Mouse (Mus musculus) liver, postnatal 0 days (tissue): ENCODE measurements around the gene Cbr2. TPM values are rescaled to one million over a fixed set of nuclear protein-coding genes. Genes with fewer than 3 reads are reported as not detected.

Experiments
- ATAC-seq: fragments of 200-750 bp; cut with Nextera tagmentation; 2 replicates; pipeline ENCODE4 v1.8.0; 2017; ENCODE audit warnings: mild to moderate bottlenecking, moderate library complexity
- DNase-seq: peaks from one replicate; pipeline ENCODE4 v3.0.0-alpha.2; 2016
- H3K27ac ChIP-seq: fragments of 300-500 bp; sonication (generic); 2 replicates; pipeline ENCODE4 v1.5.1; 2014; ENCODE audit warnings: antibody characterized with exemption, moderate library complexity, mild to moderate bottlenecking, low read depth
- H3K27me3 ChIP-seq: fragments of 300-500 bp; sonication (generic); 2 replicates; pipeline ENCODE4 v1.6.1; 2014; ENCODE audit warnings: low read length, control low read depth, mixed read lengths; ENCODE audit not compliant: insufficient read depth
- H3K36me3 ChIP-seq: fragments of 300-500 bp; sonication (generic); replicated peaks from 2 replicates; pipeline ENCODE4 v1.6.1; 2014; ENCODE audit warnings: mild to moderate bottlenecking, control low read depth, low read length, moderate library complexity, mixed read lengths; ENCODE audit not compliant: insufficient read depth
- H3K4me1 ChIP-seq: fragments of 300-500 bp; sonication (generic); 2 replicates; pipeline ENCODE4 v1.6.1; 2014; ENCODE audit warnings: antibody characterized with exemption, mild to moderate bottlenecking, control low read depth; ENCODE audit not compliant: insufficient read depth
- H3K4me2 ChIP-seq: fragments of 300-500 bp; sonication (generic); 2 replicates; pipeline ENCODE4 v1.6.1; 2014; ENCODE audit warnings: low read depth, mild to moderate bottlenecking, low read length, moderate library complexity, mixed read lengths
- H3K4me3 ChIP-seq: fragments of 300-500 bp; sonication (generic); 2 replicates; pipeline ENCODE4 v1.5.1; 2014; ENCODE audit warnings: low read depth, low read length
- H3K9ac ChIP-seq: fragments of 300-500 bp; sonication (generic); replicated peaks from 2 replicates; pipeline ENCODE4 v1.6.1; 2014; ENCODE audit warnings: mild to moderate bottlenecking, moderate library complexity
- H3K9me3 ChIP-seq: fragments of 300-500 bp; sonication (generic); 2 replicates; pipeline ENCODE4 v1.6.1; 2016; ENCODE audit warnings: mild to moderate bottlenecking, control low read depth, low read length, mixed read lengths
- CTCF ChIP-seq: sonication (generic); IDR thresholded peaks from 2 replicates; pipeline ENCODE4 v1.5.1; 2016; ENCODE audit warnings: antibody characterized with exemption, low read depth
- EP300 ChIP-seq: IDR thresholded peaks from 2 replicates; pipeline ENCODE4 v1.6.1; 2016; ENCODE audit warnings: antibody characterized with exemption, low read depth, mild to moderate bottlenecking
- WGBS: fragments of 180-500 bp; shearing (Covaris S2); extraction: QIAGEN DNeasy Blood & Tissue Kit; methylation state at CpG from one replicate; pipeline ENCODE4 v1.1.7; 2014; ENCODE audit not compliant: insufficient replicate concordance; 5-methylcytosine and 5-hydroxymethylcytosine counted together
- polyA plus RNA-seq: library from polyadenylated mRNA; unstranded; fragments of >200 nt; fragmentation: Nextera tagmentation; extraction: Ambion mirVana; gene quantifications from 2 replicates; pipeline ENCODE4 v1.2.1, GENCODE M21; 2015

The Cbr2 gene
- polyA plus RNA-seq, 1 experiment from 2014 or later = 0.26 TPM

DNA sequence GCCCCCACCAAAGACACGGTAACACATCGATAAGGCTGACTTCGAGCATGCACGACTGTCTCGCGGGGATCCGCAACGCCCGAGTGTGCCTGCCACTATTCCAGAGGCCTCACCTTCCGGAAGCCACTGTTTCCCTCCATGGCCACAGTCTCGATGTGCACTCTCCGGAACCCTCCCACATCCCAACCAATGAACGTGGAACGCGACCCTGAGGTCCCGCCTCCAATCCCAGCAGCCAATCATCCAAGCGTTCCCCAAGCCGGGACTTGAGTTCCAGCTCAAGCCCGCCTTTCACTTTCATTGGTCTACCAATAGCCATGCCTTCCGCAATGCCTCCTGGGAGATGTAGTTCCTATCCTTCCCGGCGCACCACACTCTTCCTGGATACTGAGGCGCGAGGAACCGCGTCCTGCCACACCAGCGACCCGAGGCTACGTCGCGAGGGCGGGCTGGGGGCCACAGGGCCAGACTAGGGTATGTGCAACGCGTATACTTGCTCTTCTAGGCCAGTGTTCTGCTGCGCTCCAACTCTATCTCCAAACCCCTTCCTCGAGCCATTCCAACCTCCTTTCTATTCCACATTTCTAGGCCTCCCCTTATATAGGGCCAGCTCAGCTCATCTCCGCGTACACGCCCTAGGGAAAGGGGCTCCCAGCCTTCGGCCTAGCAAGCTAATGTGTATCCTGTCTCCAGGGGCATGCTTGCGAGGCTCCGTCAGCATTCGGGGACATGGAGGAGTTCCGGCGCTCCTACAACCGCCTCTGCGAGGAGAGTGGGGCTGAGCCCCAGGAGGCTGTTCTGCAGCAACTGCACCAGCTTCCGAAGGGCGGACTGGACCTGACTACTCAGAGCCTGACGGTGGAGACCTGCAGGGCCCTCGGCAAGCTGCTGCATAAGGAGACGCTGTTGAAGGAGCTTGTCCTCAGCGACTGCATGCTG is 18.1 kb downstream of the Cbr2 start, which contains the start of the genes Cenpx and Lrrc45:
Gene Cenpx, minus strand, starts transcription at position 159 of the 939 bp plus-strand sequence.
Gene Lrrc45, plus strand, starts transcription at position 346 of the 939 bp plus-strand sequence.
- peak within 1 kb of the TSS; percentile 99 for H3K4me2 ChIP-seq
- peaks cover 18% of the 10 kb centered on the region for H3K36me3 ChIP-seq
- peak within 1 kb of the TSS; percentile 84 for H3K27ac ChIP-seq
- peak within 1 kb of the TSS; percentile 70 for H3K9ac ChIP-seq
- TF ChIP-seq EP300 = no peak
- TF ChIP-seq CTCF = no peak
- no peaks in the 10 kb centered on the region for H3K27me3 ChIP-seq
- ATAC-seq (peak; percentile 95), DNase-seq (peak; percentile 96)
- H3K9me3 ChIP-seq = no peaks in the 10 kb centered on the region
- H3K4me1 ChIP-seq = peaks cover 15% of the 10 kb centered on the region
- H3K4me3 ChIP-seq = peak within 1 kb of the TSS; percentile 67
- 2% methylated on average over 52 of the region's 53 CpGs for WGBS

DNA sequence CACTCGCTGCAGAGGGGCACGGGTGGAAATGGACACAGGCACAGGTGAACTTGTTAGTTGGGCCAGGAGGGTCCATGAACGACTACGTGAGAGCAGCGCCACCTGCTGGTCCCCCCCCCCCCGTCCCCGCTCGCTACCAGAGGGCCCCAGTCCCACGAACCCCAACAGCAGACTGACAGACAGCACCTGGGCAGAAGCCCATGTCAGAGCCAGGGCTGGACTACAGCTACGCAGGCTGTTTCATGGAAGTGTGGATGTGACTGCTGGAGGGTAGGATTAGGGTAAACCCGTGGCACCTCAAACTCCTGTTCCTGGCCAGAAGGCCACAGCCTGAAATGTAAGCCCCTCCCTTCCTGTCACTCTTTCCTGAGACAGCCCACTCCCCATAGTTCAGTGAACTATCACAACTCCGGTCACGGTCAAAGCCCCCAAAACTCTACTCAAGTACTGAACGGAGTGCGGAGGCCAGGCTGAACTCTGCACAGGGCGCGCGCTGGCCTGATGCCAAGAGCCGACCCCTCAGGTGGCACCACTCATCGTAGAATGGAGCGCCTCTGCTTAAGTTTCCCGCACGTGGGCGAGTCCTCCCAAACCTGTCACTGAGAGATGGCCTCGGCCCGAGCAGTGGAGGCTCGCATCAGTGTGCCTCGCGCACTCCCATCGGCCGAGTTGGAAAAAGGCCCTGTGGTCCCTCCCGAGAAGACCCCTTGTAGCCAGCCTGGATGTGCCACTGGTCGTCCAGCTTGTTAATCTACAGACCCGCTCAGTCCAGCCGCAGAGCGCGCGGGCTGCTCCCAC is 18.9 kb downstream of the Cbr2 start:
- Histone ChIP-seq H3K27ac (peak overlapping the region; percentile 84), H3K4me1 (peaks cover 15% of the 10 kb centered on the region), H3K9ac (peak overlapping the region; percentile 70), H3K36me3 (peaks cover 10% of the 10 kb centered on the region), H3K27me3 (no peaks in the 10 kb centered on the region), H3K9me3 (no peaks in the 10 kb centered on the region), H3K4me2 (peak overlapping the region; percentile 99), H3K4me3 (peak overlapping the region; percentile 67)
- WGBS = under 1% methylated on average over 38 of the region's 38 CpGs
- peak; percentile 86 for DNase-seq
- TF ChIP-seq CTCF = peak; percentile 82
- no peak for TF ChIP-seq EP300
- peak; percentile 24 for ATAC-seq

DNA sequence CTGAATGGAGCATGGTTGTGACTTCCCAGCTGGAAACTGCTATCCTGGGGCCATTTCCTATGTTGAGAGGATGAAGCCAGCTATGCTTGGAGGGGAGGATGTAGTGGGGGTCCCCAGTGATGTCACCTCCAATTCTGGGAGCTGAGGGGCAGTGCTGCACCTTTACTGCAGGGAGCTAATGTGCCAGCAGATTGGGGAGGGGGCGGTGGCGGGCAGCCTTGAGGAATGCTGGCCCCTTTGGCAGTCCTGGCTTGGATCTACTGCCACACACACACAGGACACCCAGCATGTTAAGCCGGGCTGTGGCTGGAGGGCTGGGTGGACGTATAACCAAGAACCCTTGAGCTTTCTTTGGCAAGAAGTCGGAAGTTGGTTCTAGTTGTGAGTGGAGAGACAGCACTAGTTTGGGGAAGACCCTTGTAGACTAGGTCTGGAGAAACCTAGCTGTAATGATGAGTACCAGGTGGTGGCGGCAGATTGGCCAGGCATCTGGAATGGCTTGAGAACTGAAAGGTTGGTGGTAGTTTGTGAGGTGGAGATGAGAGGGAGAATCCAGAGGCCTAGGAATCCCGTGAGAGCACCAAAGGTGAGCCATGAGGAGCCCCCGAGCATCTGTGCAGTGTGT is 19.8 kb downstream of the Cbr2 start:
- H3K36me3 ChIP-seq = peaks cover 9% of the 10 kb centered on the region; the same call in 1 of the 2 replicates
- H3K4me2 ChIP-seq = peak overlapping the region; percentile 99; the same call in 1 of the 2 replicates
- ATAC-seq = no peak
- no peak overlapping the region for H3K4me3 ChIP-seq
- WGBS = 70% methylated on average over 8 of the region's 8 CpGs
- no peaks in the 10 kb centered on the region for H3K9me3 ChIP-seq
- H3K27ac ChIP-seq = no peak overlapping the region
- DNase-seq = no peak
- H3K9ac ChIP-seq = peak overlapping the region; percentile 70; the same call in 1 of the 2 replicates
- TF ChIP-seq EP300 (no peak), CTCF (no peak)
- H3K4me1 ChIP-seq = peaks cover 15% of the 10 kb centered on the region
- no peaks in the 10 kb centered on the region for H3K27me3 ChIP-seq

DNA sequence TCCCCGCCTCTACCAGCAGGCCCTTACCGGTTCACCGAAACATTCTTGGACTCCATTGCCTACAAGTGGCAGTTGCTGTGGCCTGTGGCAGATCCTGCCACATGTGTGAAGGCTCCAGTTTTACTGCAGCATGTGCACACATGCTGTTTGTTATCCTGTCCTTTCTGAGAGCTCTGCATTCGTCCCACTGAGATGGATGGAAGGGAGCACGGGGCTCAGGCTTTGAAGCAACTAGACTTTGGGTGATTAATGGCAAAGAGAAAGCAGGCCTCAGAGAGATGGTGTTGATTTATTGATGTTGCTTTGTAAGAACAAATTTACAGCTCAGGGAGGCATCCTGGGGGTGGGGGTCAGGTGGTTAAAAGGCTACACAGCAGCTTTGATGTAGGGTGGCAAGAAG is 21.2 kb downstream of the Cbr2 start:
- H3K27me3 ChIP-seq = no peaks in the 10 kb centered on the region
- DNase-seq (no peak), ATAC-seq (no peak)
- no peak overlapping the region for H3K4me3 ChIP-seq
- TF ChIP-seq CTCF = no peak
- no peak for TF ChIP-seq EP300
- H3K4me1 ChIP-seq = peaks cover 15% of the 10 kb centered on the region
- no peak overlapping the region for H3K4me2 ChIP-seq
- no peak overlapping the region for H3K27ac ChIP-seq
- H3K9me3 ChIP-seq = no peaks in the 10 kb centered on the region
- WGBS = 77% methylated on average over 5 of the region's 5 CpGs
- no peak overlapping the region for H3K9ac ChIP-seq
- H3K36me3 ChIP-seq = peaks cover 9% of the 10 kb centered on the region; the same call in 1 of the 2 replicates

DNA sequence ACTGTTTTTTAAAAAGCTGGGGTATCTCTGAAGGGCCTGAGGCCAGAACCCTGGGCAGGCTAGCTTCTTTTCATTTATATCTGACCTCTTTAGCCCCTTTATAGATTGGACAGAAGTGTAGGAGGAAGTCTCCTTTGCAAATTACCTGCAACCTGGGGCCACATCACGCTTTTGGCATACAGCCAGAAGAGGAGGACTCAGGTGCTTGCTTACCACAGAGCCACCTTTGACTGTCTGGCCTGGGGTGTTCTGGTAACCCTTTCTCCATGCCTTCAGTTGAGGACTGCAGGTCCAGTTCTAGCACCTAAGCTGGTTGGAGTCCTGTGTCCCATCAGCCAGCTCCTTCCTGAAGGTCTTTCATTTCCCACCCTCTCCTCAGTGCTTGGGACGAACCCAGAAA is 22.4 kb downstream of the Cbr2 start:
- WGBS = 51% methylated on average over 2 of the region's 2 CpGs
- H3K4me1 ChIP-seq = peaks cover 14% of the 10 kb centered on the region
- no peaks in the 10 kb centered on the region for H3K27me3 ChIP-seq
- H3K9me3 ChIP-seq = no peaks in the 10 kb centered on the region
- ATAC-seq (no peak), DNase-seq (peak; percentile 54)
- H3K4me3 ChIP-seq = no peak overlapping the region
- H3K36me3 ChIP-seq = peaks cover 9% of the 10 kb centered on the region; the same call in 1 of the 2 replicates
- TF ChIP-seq CTCF (no peak), EP300 (no peak)
- H3K9ac ChIP-seq = no peak overlapping the region
- no peak overlapping the region for H3K27ac ChIP-seq
- H3K4me2 ChIP-seq = no peak overlapping the region
